Mouse (Mus musculus) limb, embryonic 10.5 days (tissue): ENCODE results near the gene Robo3. TPM values are rescaled to one million over a fixed set of nuclear protein-coding genes. Genes with fewer than 3 reads are reported as not detected.
A peak's percentile ranks its signal among the peaks of the same experiment; 100 is the strongest.

Experiments
- DNase-seq: peaks from one replicate; pipeline ENCODE4 v3.0.0-alpha.2; 2017; ENCODE audit warnings: low spot score
- H3K27ac ChIP-seq: fragments of 300-500 bp; sonication (generic); 2 replicates; pipeline ENCODE4 v1.5.1; 2016; ENCODE audit warnings: mild to moderate bottlenecking
- H3K27me3 ChIP-seq: fragments of 300-500 bp; sonication (generic); 2 replicates; pipeline ENCODE4 v1.6.1; 2016; ENCODE audit warnings: low read depth, mild to moderate bottlenecking; ENCODE audit not compliant: poor library complexity, severe bottlenecking
- H3K36me3 ChIP-seq: fragments of 300-500 bp; sonication (generic); 2 replicates; pipeline ENCODE4 v1.6.1; 2016; ENCODE audit warnings: mild to moderate bottlenecking, moderate library complexity
- H3K4me1 ChIP-seq: fragments of 300-500 bp; sonication (generic); 2 replicates; pipeline ENCODE4 v1.6.1; 2016
- H3K4me3 ChIP-seq: fragments of 300-500 bp; sonication (generic); 2 replicates; pipeline ENCODE4 v1.5.1; 2016; ENCODE audit warnings: mild to moderate bottlenecking, moderate library complexity
- H3K9me3 ChIP-seq: fragments of 300-500 bp; sonication (generic); replicated peaks from 2 replicates; pipeline ENCODE4 v1.6.1; 2016; ENCODE audit warnings: mild to moderate bottlenecking
- WGBS: fragments of 180-500 bp; shearing (Covaris S2); methylation state at CpG from one replicate; pipeline ENCODE4 v1.1.7; 2016; 5-methylcytosine and 5-hydroxymethylcytosine counted together
- polyA plus RNA-seq: library from polyadenylated mRNA; unstranded; fragments of >200 nt; fragmentation: Nextera tagmentation; extraction: Ambion mirVana; gene quantifications from 2 replicates; pipeline ENCODE4 v1.2.1, GENCODE M21; 2016

Robo3 gene
- polyA plus RNA-seq, 1 experiment from 2014 or later, result 0.10 TPM

GRCm38 (mm10) chr9:37384284-37385182 is 48.5 kb downstream of the Robo3 start:
- no peaks in the 10 kb centered on the region for H3K36me3 ChIP-seq
- DNase-seq, result peak; percentile 73
- peak overlapping the region; percentile 73 for H3K27ac ChIP-seq
- 12% methylated on average over 54 of the region's 54 CpGs for WGBS
- no peaks in the 10 kb centered on the region for H3K9me3 ChIP-seq
- H3K4me3 ChIP-seq, result peak overlapping the region; percentile 57
- peaks cover 11% of the 10 kb centered on the region; the same call in 1 of the 2 replicates for H3K4me1 ChIP-seq
- peaks cover 51% of the 10 kb centered on the region for H3K27me3 ChIP-seq

- Histone ChIP-seq H3K4me3 (no peak overlapping the region), H3K36me3 (no peaks in the 10 kb centered on the region), H3K9me3 (no peaks in the 10 kb centered on the region), H3K27me3 (peaks cover 51% of the 10 kb centered on the region), H3K27ac (no peak overlapping the region), H3K4me1 (peaks cover 11% of the 10 kb centered on the region; the same call in 1 of the 2 replicates)
- no peak for DNase-seq
- WGBS, result 88% methylated on average over 6 of the region's 6 CpGs
Measured at GRCm38 (mm10) chr9:37383161-37383560, 49.9 kb downstream of the Robo3 start.

DNA sequence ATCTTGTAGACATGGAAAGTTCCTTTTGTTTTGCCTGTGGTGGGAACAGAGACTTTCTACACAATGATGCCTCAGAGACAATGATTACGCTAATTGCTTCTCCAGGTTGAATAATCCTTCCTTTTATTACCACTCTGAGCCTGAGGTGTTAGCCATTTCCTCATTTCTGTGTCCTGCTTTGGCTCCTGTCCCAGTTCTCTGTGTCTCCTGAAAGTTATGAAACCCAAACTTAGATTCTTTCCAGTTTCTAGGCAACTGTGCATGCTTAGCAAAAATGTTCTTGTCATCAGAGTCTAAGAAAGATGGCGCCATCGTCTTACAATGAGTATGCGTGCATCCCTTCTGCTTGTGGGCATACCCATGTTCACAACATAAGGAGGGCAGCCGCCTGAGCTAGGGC is 57.3 kb downstream of the Robo3 start:
- 90% methylated on average over 5 of the region's 5 CpGs for WGBS
- H3K27ac ChIP-seq, result no peak overlapping the region
- no peaks in the 10 kb centered on the region for H3K9me3 ChIP-seq
- no peaks in the 10 kb centered on the region for H3K4me1 ChIP-seq
- no peaks in the 10 kb centered on the region for H3K36me3 ChIP-seq
- DNase-seq, result no peak
- no peaks in the 10 kb centered on the region for H3K27me3 ChIP-seq
- H3K4me3 ChIP-seq, result no peak overlapping the region

DNA sequence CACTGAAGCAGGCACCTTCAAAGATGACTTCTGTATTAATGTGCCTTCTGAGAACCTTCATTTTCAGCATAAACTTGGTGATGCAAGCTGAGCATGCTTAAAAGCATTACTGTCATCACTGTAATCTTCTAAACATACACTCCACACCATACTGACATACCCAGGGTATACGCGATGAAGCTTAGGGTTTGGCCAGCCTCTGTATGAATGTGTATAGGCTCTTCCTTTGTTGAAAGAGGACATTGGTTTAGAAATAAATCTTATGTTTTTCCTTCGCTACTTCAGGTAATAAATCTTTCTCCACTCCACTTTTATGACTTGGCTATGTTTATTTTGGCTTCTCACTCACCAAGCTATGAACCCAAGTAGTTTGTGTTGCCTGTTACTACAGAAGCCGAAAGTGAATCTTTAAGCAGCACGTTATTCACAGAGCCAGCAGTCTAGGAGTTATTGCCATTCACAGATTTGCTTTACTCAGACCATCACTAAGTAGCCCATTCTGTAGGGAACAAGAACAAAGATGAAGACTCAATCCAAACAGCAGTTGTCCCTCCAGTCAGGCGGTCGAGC is 61.7 kb downstream of the Robo3 start:
- H3K4me1 ChIP-seq, result no peaks in the 10 kb centered on the region
- H3K9me3 ChIP-seq, result no peaks in the 10 kb centered on the region
- H3K36me3 ChIP-seq, result no peaks in the 10 kb centered on the region
- H3K27ac ChIP-seq, result no peak overlapping the region
- H3K27me3 ChIP-seq, result no peaks in the 10 kb centered on the region
- H3K4me3 ChIP-seq, result no peak overlapping the region
- no peak for DNase-seq
- WGBS, result 84% methylated on average over 7 of the region's 7 CpGs

GRCm38 (mm10) chr9:37368860-37369259 is 64.2 kb downstream of the Robo3 start:
- H3K36me3 ChIP-seq, result no peaks in the 10 kb centered on the region
- 78% methylated on average over 8 of the region's 8 CpGs for WGBS
- H3K27me3 ChIP-seq, result no peaks in the 10 kb centered on the region
- no peaks in the 10 kb centered on the region for H3K9me3 ChIP-seq
- H3K27ac ChIP-seq, result no peak overlapping the region
- H3K4me1 ChIP-seq, result no peaks in the 10 kb centered on the region
- no peak for DNase-seq
- no peak overlapping the region for H3K4me3 ChIP-seq

DNA sequence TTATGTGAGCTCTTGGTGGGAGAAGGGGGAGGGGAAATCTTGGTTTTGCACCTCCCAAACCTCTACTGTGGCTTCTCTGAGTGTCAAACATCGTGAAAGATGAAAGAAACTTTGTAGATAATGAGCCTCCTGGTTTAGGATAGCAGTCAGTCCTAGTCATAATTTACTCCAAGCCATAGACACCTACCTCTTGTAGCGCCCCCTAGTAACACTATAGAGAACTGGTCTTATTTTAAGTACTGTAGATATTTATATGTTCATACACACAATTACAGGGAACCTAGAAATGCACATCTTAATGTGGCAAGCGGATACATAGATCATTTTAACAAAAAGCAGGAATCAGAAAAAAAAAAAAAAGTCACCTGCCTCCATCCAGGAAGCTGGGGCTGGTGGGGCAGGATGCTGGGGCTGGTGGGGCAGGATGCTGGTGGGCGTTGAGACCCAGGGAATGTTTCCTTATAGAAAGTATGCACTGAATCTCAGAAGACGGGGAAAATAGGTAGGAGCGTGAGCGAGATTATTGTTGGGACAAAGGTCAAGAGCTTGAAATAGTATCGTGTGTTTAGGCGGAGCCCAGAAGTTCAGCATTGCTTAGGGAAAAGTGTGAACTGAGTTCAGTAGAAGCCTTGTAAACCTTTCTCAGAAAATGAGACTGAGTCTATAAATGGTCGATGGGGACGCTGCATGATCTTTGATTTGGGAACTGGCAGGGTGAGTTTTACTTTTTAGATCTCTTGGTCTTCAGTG is 64.8 kb downstream of the Robo3 start:
- H3K27me3 ChIP-seq, result no peaks in the 10 kb centered on the region
- H3K27ac ChIP-seq, result no peak overlapping the region
- H3K4me3 ChIP-seq, result no peak overlapping the region
- H3K36me3 ChIP-seq, result no peaks in the 10 kb centered on the region
- H3K9me3 ChIP-seq, result no peaks in the 10 kb centered on the region
- WGBS, result 80% methylated on average over 11 of the region's 11 CpGs
- no peak for DNase-seq
- H3K4me1 ChIP-seq, result no peaks in the 10 kb centered on the region

GRCm38 (mm10) chr9:37367301-37368080 is 65.6 kb downstream of the Robo3 start, which contains the start of gene Hepacam:
Hepacam (plus strand) TSS chr9:37367351.
- DNase-seq, result no peak
- 84% methylated on average over 17 of the region's 17 CpGs for WGBS

DNA sequence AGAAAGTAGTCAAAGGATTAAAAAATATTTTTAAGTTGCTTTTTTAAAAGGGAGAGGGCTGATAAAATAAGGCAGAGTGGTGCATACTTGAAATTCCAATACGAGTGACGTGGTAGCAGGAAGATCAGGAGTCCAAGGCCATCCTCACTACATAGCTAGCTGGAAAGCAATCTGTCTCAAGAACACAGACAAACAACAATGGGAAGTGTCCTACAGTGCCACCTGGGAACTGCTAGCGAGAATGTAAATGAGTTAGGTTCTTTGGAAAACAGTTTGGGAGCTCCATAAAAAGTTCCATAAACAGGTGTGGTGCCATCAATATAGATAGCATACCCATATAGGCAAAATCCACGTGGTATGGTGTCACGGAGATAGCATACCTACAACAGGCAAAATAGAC is 67.3 kb downstream of the Robo3 start:
- H3K4me1 ChIP-seq, result no peaks in the 10 kb centered on the region
- H3K36me3 ChIP-seq, result no peaks in the 10 kb centered on the region
- H3K4me3 ChIP-seq, result no peak overlapping the region
- 73% methylated on average over 5 of the region's 5 CpGs for WGBS
- no peak overlapping the region for H3K27ac ChIP-seq
- no peaks in the 10 kb centered on the region for H3K27me3 ChIP-seq
- DNase-seq, result no peak
- no peaks in the 10 kb centered on the region for H3K9me3 ChIP-seq

More at GRCm38 (mm10) chr9:37367301-37368080, 65.6 kb downstream of the Robo3 start, which contains the start of gene Hepacam:
- no peaks in the 10 kb centered on the region for H3K36me3 ChIP-seq
- no peaks in the 10 kb centered on the region for H3K4me1 ChIP-seq
- no peak within 1 kb of the TSS for H3K27ac ChIP-seq
- no peak within 1 kb of the TSS for H3K4me3 ChIP-seq
- no peaks in the 10 kb centered on the region for H3K9me3 ChIP-seq
- no peaks in the 10 kb centered on the region for H3K27me3 ChIP-seq

Other genes starting within 250 kb of the Robo3 start
- 6.5 and 10.4 TPM in 2 replicates for gene Tmem218, start 225.0 kb downstream of the Robo3 start, polyA plus RNA-seq
- 2.0 and 2.5 TPM in 2 replicates for gene Slc37a2, start 177.5 kb downstream of the Robo3 start, polyA plus RNA-seq
- 8.3 and 8.8 TPM in 2 replicates for gene Ccdc15, start 84.8 kb downstream of the Robo3 start, polyA plus RNA-seq
- 0.04 TPM in 1 of 2 replicates, not detected in the other for gene Hepacam, start 65.9 kb downstream of the Robo3 start, polyA plus RNA-seq
- gene Robo4, start 31.3 kb downstream of the Robo3 start, polyA plus RNA-seq, result 9.9 and 10.3 TPM in 2 replicates
- 33.1 and 38.0 TPM in 2 replicates for gene Msantd2, start 56.1 kb upstream of the Robo3 start, polyA plus RNA-seq
- 33.7 and 34.3 TPM in 2 replicates for gene Esam, start 94.8 kb upstream of the Robo3 start, polyA plus RNA-seq
- 0.55 and 0.74 TPM in 2 replicates for gene Vsig2, start 106.0 kb upstream of the Robo3 start, polyA plus RNA-seq
- 0.89 and 1.9 TPM in 2 replicates for gene Nrgn, start 119.7 kb upstream of the Robo3 start, polyA plus RNA-seq
- gene Siae, start 122.5 kb upstream of the Robo3 start, polyA plus RNA-seq, result 3.1 and 3.4 TPM in 2 replicates
- 5.4 and 6.4 TPM in 2 replicates for gene Spa17, start 180.5 kb upstream of the Robo3 start, polyA plus RNA-seq
- gene Tbrg1, start 224.1 kb upstream of the Robo3 start, polyA plus RNA-seq, result 124 and 128 TPM in 2 replicates
- gene Panx3, start 236.0 kb upstream of the Robo3 start, polyA plus RNA-seq, result not detected in 2 replicates